Mouse (Mus musculus) testis, postnatal 14 days (tissue): ENCODE results near the gene Tubb1.

Source experiments
- DNase-seq: peaks from one replicate; pipeline ENCODE4 v3.0.0; 2021; ENCODE audit warnings: low spot score

Tubb1 gene

DNA sequence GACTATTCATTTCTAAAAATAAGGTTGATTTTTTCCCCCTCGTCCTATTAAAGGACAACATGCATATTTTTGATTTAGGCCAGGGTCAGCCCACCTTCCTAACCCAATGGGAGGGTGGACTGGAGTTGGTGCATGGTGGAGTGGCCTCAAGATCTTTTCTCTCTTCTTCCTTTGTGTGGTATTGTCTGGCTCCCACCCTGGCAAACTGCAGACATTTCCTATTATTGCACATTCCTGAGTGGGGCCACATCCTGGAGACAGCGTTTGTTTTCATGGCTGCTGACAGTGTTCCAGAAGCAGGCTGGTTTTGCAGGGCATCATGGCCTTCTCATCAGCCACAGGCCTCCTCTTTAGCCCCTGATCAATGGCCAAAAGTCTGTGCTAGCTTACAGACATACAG lies 7.4 kb upstream of the Tubb1 start:
- no peak for DNase-seq

GRCm38 (mm10) chr2:174444359-174444758 lies 6.1 kb upstream of the Tubb1 start:
- no peak for DNase-seq

GRCm38 (mm10) chr2:174445018-174445417 lies 5.5 kb upstream of the Tubb1 start:
- no peak for DNase-seq

DNA sequence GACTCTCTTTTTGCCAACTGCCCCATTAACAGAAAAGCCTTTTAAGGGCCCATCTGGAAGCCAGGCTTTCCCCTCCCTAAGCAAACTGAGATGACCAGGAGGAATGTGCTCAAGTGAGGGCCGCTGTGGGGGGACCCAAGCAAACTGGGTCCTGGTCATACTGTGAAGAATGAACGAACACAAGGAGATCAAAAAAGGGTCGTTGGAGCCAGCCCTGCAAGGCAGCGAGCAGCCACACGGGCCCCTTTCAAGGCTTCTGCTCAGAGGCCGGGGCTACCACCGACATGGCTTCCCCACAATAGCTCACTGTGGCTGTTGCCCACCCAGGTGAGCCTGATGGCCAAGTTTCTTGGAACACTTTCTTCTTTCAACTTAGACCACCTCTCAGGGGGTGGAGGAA lies 4.0 kb upstream of the Tubb1 start:
- no peak for DNase-seq

DNA sequence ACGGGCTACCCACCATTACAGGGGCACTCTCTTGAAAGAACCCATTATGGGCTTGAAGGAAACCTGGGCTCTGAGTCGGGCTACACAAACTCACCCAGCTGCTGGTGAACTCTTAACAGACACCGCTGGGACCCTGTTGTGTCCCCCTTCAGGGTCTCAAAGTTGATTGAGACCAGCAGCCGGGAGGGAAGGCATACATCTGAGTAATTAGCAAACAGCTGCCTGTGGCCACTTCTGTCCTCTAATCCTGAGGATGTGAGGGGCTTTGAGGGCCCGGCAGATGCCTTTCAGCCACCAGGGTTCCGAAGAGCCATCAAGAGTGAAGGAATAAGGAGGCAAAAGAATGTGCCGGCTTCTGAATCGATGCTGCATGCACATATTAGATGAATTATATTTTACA lies 3.6 kb upstream of the Tubb1 start:
- DNase-seq, result no peak

- DNase-seq, result no peak
Measured at GRCm38 (mm10) chr2:174448405-174448804, 2.1 kb upstream of the Tubb1 start.

DNA sequence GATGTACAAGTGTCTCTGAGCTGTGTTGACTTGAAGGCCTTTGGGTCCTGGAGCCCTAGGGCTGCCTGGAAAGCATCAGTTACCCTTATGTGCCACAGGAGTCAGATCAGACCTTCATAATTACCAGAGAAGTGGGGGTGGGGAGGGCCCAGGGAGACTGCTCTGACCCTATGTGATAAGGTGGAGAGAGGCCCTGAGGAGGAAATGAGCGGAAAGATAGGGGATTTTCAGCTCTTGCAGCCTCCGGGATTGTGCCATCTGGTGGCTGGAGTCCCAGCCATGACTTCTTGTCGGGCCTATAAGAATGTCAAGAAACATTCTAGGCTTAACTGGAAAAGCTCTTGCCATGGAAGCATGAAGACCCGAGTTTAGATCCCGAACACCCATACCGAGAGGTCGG lies 3.2 kb downstream of the Tubb1 start:
- no peak for DNase-seq

- DNase-seq, result no peak
Measured at GRCm38 (mm10) chr2:174459365-174459764, 8.9 kb downstream of the Tubb1 start.

- no peak for DNase-seq
Measured at GRCm38 (mm10) chr2:174463370-174463769, 12.9 kb downstream of the Tubb1 start.

DNA sequence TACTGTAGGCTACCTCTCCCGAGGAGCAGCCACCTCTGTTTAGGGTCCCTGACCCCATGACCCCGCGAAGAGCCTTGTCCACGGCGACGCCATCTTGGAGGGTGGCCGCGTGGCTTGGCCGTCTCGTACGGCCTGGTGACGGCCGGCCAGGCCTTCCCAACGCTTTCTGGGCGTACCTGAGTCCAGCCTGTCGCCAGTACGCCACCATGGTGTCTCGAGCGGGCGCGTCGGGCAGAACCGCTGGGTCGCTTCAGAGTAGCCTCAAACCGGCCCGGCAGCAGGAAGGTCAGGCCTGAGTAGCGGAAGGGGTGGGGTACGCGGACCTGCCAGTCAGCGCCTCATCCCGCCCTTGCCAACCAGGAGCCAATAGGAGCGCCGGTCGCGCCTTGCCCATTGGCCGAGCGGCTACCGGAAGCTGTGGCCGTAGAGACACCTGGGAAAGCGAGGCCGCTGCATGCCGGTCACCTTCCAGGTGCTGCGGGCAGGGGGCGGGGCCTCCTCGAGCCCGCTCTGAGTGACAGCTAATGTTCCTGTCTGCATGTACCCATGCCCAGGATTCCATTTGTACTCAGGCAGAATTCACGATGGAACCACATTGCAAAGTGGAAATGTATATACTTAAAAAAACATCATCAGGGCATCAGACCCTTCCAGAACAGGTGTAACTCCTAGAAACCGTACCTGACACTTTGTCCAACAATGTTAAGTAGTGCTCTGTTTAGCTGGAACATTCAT lies 13.5 kb downstream of the Tubb1 start, which contains the start of gene Atp5e:
Atp5e (minus strand) TSS at position 317 of the 735 bp plus-strand sequence.
- DNase-seq, result peak; percentile 97

- DNase-seq, result no peak
Measured at GRCm38 (mm10) chr2:174470333-174470732, 19.8 kb downstream of the Tubb1 start.

DNA sequence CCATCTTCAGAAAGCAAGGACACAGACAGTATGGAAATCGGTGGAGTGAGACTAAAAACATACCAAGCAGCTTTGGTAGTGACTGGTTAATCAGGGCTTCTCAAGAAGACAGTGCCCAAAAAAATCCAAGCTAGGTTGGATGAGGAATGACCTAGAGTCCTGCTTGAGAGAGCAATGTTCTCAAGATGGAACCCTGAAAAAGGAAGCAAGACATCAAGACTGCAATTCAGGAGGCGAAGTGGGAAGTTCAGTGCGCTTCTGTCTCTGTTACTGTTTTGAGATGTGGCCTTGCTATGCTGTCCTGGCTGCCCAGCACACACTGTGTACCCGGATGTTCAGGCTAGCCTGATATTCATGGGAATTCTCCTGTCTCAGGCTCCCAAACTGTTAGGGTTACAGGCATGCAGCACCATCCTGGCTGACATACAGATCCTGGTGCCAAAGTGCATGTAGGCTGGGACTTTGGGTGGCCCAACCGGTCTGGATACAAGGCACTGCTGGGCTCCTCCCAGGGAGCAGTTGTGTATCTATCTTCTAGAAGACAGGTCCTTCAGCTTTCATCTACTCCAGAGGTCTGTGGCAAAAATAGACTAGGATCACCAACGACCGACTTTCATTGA lies 20.4 kb downstream of the Tubb1 start:
- no peak for DNase-seq

DNA sequence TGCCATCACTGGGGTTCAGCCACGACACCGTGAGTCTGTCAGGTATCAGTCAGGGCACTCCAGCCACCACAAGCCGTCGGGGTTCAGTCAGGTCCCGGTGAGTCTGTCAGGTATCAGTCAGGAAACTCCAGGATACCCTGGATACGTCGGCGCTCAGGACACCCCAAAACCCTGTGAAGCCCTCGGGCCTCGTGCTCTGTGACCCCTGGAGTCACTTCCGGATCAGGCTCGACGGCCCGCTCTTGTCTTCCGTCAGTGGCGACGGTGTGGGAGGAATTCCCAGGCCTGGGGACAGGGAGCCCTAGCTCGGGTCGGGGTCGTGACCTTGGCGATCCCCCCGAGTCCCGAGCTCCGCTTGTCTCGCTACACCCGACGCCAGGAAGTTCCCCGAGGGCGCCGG lies 21.9 kb downstream of the Tubb1 start:
- no peak for DNase-seq

DNA sequence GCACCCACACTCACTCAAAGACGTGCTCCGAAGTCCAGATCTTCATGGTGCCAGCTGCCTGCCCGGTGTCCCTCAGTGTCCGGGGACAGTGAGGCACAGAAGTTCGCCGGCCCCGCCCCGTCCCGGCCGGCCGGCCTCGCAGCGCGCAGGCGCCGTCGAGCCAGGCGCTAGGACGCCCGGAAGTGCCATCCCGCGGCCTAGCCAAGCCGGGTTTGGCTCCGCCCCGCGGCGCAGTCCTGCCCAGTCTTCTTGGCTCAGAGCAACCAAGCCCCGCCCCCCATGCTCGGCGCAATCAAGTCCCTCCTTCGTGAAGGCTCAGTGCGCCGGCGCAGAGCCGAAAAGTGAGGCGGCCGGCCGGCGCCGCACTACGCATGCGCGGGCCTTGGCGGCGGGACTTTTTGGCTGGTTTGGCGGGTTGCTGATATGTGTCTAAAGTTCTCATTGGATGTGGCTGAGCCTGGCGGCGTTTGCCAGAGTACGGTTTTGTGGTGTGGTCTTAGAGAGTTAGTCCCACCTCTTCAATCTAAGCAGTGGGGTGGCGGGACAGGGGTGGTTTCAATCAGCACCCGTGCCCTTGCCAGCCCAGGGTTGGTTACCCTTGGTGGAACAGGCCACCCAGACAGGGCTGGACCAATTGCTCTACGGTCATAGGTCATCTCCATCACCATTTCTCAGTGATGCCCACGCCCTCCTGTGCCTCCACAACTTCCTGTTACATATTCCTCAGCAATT lies 22.5 kb downstream of the Tubb1 start, which contains the start of gene Prelid3b:
Prelid3b (minus strand) TSS at position 264 of the 732 bp plus-strand sequence.
- peak; percentile 99 for DNase-seq

DNA sequence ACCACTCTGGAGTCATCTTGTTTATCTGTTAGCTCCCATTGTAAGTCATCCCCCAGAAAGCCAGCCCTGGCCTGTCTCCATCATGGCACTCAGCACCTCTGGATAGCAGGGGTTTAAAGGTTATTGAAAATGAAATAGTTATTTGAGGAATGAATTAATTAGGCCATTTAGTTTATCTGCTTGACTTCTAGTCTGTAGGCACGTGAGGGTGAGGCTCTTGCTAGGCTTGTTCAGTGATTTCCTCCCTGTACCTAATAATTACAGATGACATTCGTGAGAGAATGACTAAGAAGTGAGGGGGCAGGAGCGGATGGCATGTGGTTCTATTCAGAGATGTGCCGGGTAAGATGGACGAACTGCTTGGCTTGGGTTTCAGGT lies 23.0 kb downstream of the Tubb1 start:
- no peak for DNase-seq

DNA sequence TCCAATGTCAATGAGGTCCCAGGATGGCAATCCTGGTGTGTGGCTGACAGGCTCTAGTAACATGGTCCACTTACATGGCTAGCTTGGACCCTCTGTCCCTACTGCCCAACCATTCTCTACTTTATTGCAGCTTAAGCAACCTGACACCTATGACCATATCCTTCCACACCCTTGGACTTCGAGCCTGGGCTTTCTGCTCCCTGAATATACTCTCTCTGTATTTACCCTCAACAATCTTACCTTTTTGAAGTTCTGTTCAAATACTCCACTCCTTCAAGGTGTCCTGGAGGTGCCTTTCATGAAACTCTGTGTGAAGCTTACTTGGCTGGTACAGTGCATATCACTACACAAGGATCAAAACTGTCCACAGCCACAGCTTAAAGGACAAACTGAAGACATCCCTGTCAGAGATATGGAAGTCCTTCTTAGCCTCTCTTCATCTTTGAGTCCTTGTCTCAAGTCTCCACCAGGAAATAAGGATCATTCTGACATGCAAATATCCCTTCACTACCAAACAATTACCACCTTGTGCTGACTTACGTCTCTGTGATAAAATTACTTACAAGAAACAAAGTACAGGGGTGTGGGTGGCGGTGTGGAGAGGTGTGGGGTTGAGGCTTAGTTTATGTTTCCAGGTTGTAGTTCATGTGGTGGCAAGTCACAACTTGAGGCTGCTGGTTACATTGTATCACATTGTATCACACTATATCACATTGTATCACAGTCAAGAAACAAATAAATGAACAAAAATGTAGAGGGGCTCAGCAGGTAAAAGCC lies 27.2 kb downstream of the Tubb1 start:
- no peak for DNase-seq

DNA sequence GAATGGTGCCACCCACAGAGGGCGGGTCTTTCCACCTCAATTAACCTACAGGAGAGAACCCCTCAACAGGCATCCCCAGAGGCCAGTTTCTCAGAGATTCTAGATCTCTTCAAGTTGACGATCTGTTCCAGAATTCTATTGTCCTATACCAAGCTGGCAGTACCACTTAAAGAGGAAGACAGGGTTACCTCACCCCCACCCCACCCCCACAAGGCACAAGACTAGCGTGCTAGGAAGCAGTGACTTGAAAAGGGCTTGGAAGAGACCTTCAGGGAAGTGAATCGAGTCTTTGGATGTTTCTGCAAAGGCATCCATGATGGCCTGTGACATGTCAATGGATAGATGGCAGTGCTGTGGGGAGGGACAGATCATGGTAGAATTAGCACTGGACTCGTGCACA lies 28.3 kb downstream of the Tubb1 start:
- DNase-seq, result no peak

GRCm38 (mm10) chr2:174487005-174487404 lies 36.5 kb downstream of the Tubb1 start:
- DNase-seq, result no peak

DNA sequence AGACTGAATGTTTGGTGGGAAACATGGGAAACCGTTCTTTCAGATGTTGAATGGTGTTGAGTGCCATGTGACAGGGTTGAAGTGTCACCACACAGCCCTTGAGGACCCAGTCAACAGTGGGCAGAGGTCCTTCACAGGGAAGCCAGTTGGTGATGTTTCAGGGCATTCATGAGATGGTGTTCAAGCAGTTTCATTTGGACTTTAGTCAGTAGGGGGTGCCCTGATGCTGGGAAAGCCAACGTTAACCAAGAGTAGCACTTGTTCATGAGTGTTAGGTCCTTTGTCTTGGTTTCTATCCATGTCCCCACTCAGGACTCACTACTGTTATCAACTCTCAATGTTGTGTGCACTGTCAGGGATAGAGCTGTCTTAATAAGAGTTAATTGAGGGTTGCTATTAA lies 42.4 kb downstream of the Tubb1 start:
- no peak for DNase-seq

DNA sequence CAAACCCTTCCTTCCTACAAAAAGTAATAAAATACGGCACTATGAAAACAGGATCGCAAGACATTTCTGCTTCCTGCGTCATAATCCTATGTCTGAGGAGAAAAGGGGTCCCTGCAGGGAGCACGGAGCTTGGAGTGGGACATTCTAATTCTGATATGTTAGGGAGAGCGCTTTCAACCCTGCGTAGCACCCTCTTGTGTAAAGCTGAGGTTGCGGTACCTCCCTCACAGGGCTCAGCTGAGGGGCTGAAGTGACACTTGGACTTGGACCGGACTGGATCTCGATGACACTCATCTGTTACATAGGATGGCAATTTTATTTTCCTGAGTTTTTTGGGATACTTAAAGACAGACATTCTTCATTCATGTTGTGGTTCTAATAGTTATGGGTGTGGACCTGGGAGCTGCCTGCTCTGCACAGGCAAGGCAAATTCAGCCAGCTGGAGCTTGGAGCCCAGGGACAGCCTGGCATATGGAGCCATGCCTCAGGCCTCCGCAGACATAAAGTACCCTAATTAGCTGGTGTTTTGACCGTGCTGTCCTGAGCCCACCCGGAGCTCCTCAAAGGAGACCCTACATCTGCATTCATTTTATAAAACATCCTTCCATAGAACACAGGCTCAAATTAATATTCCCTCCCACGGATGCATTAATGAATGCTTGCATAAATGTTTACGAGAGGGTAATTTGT lies 50.5 kb downstream of the Tubb1 start:
- DNase-seq, result no peak

- DNase-seq, result no peak
Measured at GRCm38 (mm10) chr2:174501517-174501916, 51.0 kb downstream of the Tubb1 start.

DNA sequence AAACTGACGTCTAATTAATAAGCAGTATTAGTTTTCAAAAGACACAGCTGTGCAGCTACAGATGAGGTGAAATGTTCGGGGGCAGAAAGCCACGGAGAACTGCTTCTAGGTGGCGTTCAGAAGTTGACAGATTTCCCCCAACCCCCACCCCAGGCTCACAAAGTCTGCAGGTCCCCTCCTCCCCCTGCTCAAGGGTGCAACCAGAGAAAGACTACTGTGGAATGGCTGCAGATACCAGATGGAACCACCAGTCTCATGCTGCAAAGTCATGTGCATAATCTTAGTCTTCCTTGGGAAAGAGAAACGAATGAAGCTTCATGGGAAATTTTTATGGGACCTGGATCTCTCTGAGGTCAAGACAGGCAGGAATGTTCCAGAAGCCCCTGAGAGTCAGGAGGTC lies 51.8 kb downstream of the Tubb1 start:
- no peak for DNase-seq
